25 mouse cellular contexts compared by ENCODE assay signal in the genomic region with DNA sequence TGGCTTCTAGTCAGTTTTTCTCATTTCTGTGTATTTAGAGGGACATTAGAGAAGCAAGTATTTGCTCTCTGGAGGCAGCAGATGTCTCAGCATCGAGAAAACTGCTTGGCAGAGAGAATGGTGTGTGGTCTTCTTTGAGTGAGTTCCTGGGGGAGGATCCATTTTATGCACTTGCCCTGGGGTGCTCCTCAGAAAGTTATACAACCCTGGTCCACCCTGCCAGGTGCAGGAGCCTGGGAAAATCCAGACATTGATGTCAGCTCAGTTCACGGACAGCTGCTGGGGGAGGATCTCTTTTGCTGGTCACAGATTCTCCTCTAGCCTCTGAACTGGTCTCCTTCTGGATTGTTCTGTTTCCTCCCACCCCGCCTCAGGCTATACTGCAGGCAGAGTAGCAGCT.
A peak's percentile ranks its signal among the peaks of the same experiment; 100 is the strongest.
DNase-seq lines count a peak whose midpoint lies in the region; ATAC-seq lines count a peak whose summit lies in the region.
"Had no signal": no experiment of that assay in that cellular context is flagged by ENCODE, and none has a peak within 500 bp of the region (broad histone marks: within the 10 kb centered on the region; RNA-seq: fewer than 3 reads in every experiment).

No protein-coding gene starts in this region.

- 87% methylated on average over 3 of the region's 3 CpGs for WGBS in midbrain, embryonic 10.5 days
- WGBS in midbrain, embryonic 15.5 days, result 69% methylated on average over 3 of the region's 3 CpGs
- WGBS in embryonic facial prominence, embryonic 10.5 days, result 85% methylated on average over 3 of the region's 3 CpGs

- H3K36me3 ChIP-seq in midbrain, embryonic 10.5 days, result no peaks in the 10 kb centered on the region
- no peaks in the 10 kb centered on the region for H3K36me3 ChIP-seq in midbrain, embryonic 15.5 days (replicated peaks)
- no peaks in the 10 kb centered on the region for H3K36me3 ChIP-seq in embryonic facial prominence, embryonic 10.5 days (replicated peaks)
- H3K36me3 ChIP-seq: embryonic facial prominence, embryonic 13.5 days; G1E; heart, embryonic 15.5 days; hindbrain, embryonic 10.5 days had no signal

- H3K4me3 ChIP-seq in midbrain, embryonic 10.5 days, result no peak overlapping the region
- no peak overlapping the region for H3K4me3 ChIP-seq in midbrain, embryonic 15.5 days
- H3K4me3 ChIP-seq in embryonic facial prominence, embryonic 10.5 days, result no peak overlapping the region
- H3K4me3 ChIP-seq: embryonic facial prominence, embryonic 13.5 days; forebrain, embryonic 13.5 days; heart, embryonic 15.5 days; hindbrain, embryonic 10.5 days had no signal

- no peaks in the 10 kb centered on the region for H3K4me1 ChIP-seq in midbrain, embryonic 10.5 days
- H3K4me1 ChIP-seq in midbrain, embryonic 15.5 days, result no peaks in the 10 kb centered on the region
- peaks cover 7% of the 10 kb centered on the region; the same call in 1 of the 2 replicates for H3K4me1 ChIP-seq in embryonic facial prominence, embryonic 10.5 days
- H3K4me1 ChIP-seq: embryonic facial prominence, embryonic 13.5 days; forebrain, embryonic 13.5 days; heart, embryonic 15.5 days had no signal

- H3K27me3 ChIP-seq in midbrain, embryonic 10.5 days (ENCODE audit: low read depth, poor library complexity, severe bottlenecking), result no peaks in the 10 kb centered on the region
- no peaks in the 10 kb centered on the region for H3K27me3 ChIP-seq in midbrain, embryonic 15.5 days (replicated peaks)
- no peaks in the 10 kb centered on the region for H3K27me3 ChIP-seq in embryonic facial prominence, embryonic 10.5 days (replicated peaks; ENCODE audit: low read depth, poor library complexity, severe bottlenecking)
- H3K27me3 ChIP-seq: embryonic facial prominence, embryonic 13.5 days; forebrain, embryonic 13.5 days; heart, embryonic 15.5 days had no signal

- no peak overlapping the region for H3K9ac ChIP-seq in midbrain, embryonic 15.5 days
- H3K9ac ChIP-seq: embryonic facial prominence, embryonic 13.5 days; forebrain, embryonic 13.5 days; forebrain, postnatal 0 days; heart, embryonic 15.5 days; hindbrain, embryonic 14.5 days had no signal

- DNase-seq in frontal cortex, postnatal 10 days (ENCODE audit: low spot score in 2 of 2), result no peak
- DNase-seq in midbrain, embryonic 10.5 days (ENCODE audit: low spot score), result peak; percentile 8
- DNase-seq in embryonic facial prominence, embryonic 10.5 days (ENCODE audit: low spot score), result peak; percentile 5
- no peak for DNase-seq in right cerebral cortex, postnatal 25 days
- DNase-seq in right cerebral cortex, postnatal 4 days, result no peak
- DNase-seq: adrenal gland, adult 8-10 months; adrenal gland, postnatal 36 days; B cell, adult 2 months; cerebellum, adult 11 months; cerebellum, adult 8-10 months; cerebellum, postnatal 14 days; forebrain, postnatal 0 days; gastrocnemius, postnatal 10 days; heart, adult 18-20 months; heart, postnatal 14 days had no signal

- H3K4me2 ChIP-seq in midbrain, embryonic 15.5 days, result no peak overlapping the region
- H3K4me2 ChIP-seq: embryonic facial prominence, embryonic 13.5 days; forebrain, embryonic 13.5 days; heart, embryonic 11.5 days; heart, embryonic 15.5 days; hindbrain, embryonic 14.5 days had no signal

- no peak overlapping the region; the same call in 1 of the 2 replicates for H3K27ac ChIP-seq in midbrain, embryonic 10.5 days (replicated peaks)
- H3K27ac ChIP-seq in midbrain, embryonic 15.5 days, result no peak overlapping the region
- H3K27ac ChIP-seq in embryonic facial prominence, embryonic 10.5 days (replicated peaks), result no peak overlapping the region
- H3K27ac ChIP-seq: embryonic facial prominence, embryonic 13.5 days; forebrain, embryonic 13.5 days; heart, embryonic 15.5 days; hindbrain, embryonic 10.5 days; hindbrain, embryonic 14.5 days had no signal

- H3K9me3 ChIP-seq in midbrain, embryonic 10.5 days (replicated peaks), result peaks cover 3% of the 10 kb centered on the region; the same call in 1 of the 2 replicates
- 0 out of 2 replicates have a peak, but pooled peaks cover 3% of the 10 kb centered on the region for H3K9me3 ChIP-seq in midbrain, embryonic 15.5 days
- peaks cover 2% of the 10 kb centered on the region; the same call in 1 of the 2 replicates for H3K9me3 ChIP-seq in embryonic facial prominence, embryonic 10.5 days
- H3K9me3 ChIP-seq: embryonic facial prominence, embryonic 13.5 days; forebrain, embryonic 13.5 days; G1E; heart, embryonic 15.5 days had no signal

- ATAC-seq in frontal cortex, adult (ENCODE audit: low TSS enrichment), result peak; percentile 68
- ATAC-seq in midbrain, embryonic 15.5 days (replicated peaks), result no peak
- ATAC-seq: CD4-positive, CD25-positive, alpha-beta regulatory T cell, adult 4 months; forebrain, embryonic 13.5 days; forebrain, postnatal 0 days had no signal

Comparison
In these comparisons a context has a peak if more than half of its experiments do, and no peak if none do; other contexts are left out.
1. DNase-seq: peak in midbrain, embryonic 10.5 days (single experiment) and embryonic facial prominence, embryonic 10.5 days (single experiment); none in frontal cortex, postnatal 10 days (0 of 2), right cerebral cortex, postnatal 25 days (single experiment) and right cerebral cortex, postnatal 4 days (single experiment).